Mouse (Mus musculus): ENCODE results near the gene Dgat2. TPM values are rescaled to one million over a fixed set of nuclear protein-coding genes. Genes with fewer than 3 reads are reported as not detected.

Gene Dgat2
- polyA plus RNA-seq (2015; fragmentation: Nextera tagmentation; extraction: Ambion mirVana), result 26.3 and 87.0 TPM in 2 replicates

GRCm38 (mm10) chr7:99182432-99183172 is at the start of gene Dgat2:
Gene Dgat2, minus strand, starts transcription at chr7:99182719.

DNA sequence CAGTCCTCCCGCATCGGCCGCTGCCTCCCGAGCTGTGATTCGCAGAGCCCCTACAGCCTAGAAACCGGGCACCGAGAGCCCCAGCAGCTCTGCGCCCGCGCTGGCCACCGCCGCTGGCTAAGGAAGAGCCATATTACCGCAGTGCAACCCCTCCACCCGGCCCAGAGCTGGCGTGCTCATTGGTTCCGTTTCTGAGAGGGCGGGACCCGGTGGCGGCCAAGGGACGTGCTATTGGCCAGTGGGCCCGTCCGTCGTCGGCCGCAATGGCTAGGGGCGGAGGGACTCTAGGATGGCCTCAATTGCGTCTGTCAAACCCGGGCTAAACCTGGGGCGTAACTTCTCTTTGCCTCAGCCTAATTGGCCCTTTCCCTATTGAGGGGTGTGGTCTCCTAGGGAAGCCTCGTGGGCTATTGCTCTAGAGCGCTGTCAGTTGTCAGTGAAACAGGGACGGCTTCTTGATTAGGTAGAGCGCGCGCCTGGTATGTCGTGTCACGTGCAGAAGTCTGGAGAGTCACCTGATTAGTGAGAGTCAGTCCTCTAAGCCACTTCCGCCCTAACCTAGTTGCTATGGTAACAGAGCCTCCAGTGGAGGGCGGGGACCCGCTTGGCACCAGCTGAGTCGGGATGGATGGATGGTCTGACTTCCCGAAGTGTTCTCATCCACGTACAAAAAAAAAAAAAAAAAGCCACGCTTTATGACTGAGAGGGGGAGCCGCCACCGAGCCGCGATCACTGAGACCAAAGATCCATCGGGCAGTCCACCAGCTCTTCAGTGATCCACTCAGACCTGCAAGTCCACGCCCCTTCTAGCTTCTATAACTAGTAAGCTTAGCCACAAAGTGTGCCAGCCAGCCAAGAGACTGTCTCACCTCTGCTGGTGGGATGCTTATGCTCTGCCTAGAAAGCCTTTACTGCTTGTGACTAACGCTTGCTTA is 41.3 kb downstream of the Dgat2 start, which contains the start of gene Uvrag:
Uvrag (minus strand) TSS at position 158 of the 935 bp plus-strand sequence.

Other genes starting within 250 kb of the Dgat2 start
- 12.2 TPM in 2 replicates for gene Uvrag, start 41.6 kb downstream of the Dgat2 start, polyA plus RNA-seq (2015; fragmentation: Nextera tagmentation; extraction: Ambion mirVana)
- gene Mogat2, start 55.9 kb upstream of the Dgat2 start, polyA plus RNA-seq (2015; fragmentation: Nextera tagmentation; extraction: Ambion mirVana), result 0.08 and 0.21 TPM in 2 replicates
- gene Map6, start 84.7 kb upstream of the Dgat2 start, polyA plus RNA-seq (2015; fragmentation: Nextera tagmentation; extraction: Ambion mirVana), result 2.5 and 4.6 TPM in 2 replicates
- gene Serpinh1, start 170.5 kb upstream of the Dgat2 start, polyA plus RNA-seq (2015; fragmentation: Nextera tagmentation; extraction: Ambion mirVana), result 362 and 568 TPM in 2 replicates
- gene Gdpd5, start 198.7 kb upstream of the Dgat2 start, polyA plus RNA-seq (2015; fragmentation: Nextera tagmentation; extraction: Ambion mirVana), result 12.6 and 15.2 TPM in 2 replicates